Mouse (Mus musculus): ENCODE measurements around the gene Tenm4. TPM values are rescaled to one million over a fixed set of nuclear protein-coding genes. Genes with fewer than 3 reads are reported as not detected.

Tenm4 gene
- polyA plus RNA-seq, 1 experiment from 2014 or later, result 48.9 TPM

DNA sequence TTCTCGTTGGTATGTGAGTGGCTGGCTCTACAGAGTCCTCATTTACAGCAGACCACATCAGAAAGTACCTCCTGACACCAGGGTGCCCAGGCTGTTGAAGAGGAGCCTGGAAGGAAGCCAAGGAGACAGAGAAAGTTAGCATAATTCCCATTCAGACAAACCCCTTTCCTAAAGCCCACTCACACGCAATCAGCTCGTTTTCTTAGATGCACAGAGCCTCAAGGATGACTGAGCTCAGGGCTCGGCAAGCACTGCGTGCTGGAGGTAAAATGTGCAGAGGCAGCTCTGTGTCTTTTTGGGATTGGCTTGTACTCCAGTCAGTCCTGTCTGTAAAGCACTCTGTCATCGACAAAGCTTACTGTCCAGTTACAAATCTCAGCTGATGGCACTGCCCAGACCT, 480.0 kb downstream of the Tenm4 start:
- Histone ChIP-seq H3K4me3 (ENCODE audit: low read depth, low read length) (no peak overlapping the region), H3K27ac (ENCODE audit: low read depth, low read length) (peak overlapping the region; percentile 72; the same call in 1 of the 2 replicates), H3K9ac (ENCODE audit: low read length) (no peak overlapping the region), H3K4me2 (ENCODE audit: low read length) (no peak overlapping the region), H3K27me3 (replicated peaks; ENCODE audit: control insufficient read depth, insufficient read depth, low read length) (0 out of 2 replicates have a peak, but pooled peaks cover 3% of the 10 kb centered on the region), H3K36me3 (ENCODE audit: control insufficient read depth, insufficient read depth, low read length) (no peaks in the 10 kb centered on the region), H3K9me3 (replicated peaks; ENCODE audit: control insufficient read depth, low read length) (no peaks in the 10 kb centered on the region), H3K4me1 (ENCODE audit: control insufficient read depth, insufficient read depth, low read length) (peaks cover 30% of the 10 kb centered on the region)
- DNase-seq (ENCODE audit: low spot score) (peak; percentile 71), ATAC-seq (peak; percentile 19; the same call in 1 of the 2 replicates)
- WGBS, result 10% methylated on average over 6 of the region's 6 CpGs

DNA sequence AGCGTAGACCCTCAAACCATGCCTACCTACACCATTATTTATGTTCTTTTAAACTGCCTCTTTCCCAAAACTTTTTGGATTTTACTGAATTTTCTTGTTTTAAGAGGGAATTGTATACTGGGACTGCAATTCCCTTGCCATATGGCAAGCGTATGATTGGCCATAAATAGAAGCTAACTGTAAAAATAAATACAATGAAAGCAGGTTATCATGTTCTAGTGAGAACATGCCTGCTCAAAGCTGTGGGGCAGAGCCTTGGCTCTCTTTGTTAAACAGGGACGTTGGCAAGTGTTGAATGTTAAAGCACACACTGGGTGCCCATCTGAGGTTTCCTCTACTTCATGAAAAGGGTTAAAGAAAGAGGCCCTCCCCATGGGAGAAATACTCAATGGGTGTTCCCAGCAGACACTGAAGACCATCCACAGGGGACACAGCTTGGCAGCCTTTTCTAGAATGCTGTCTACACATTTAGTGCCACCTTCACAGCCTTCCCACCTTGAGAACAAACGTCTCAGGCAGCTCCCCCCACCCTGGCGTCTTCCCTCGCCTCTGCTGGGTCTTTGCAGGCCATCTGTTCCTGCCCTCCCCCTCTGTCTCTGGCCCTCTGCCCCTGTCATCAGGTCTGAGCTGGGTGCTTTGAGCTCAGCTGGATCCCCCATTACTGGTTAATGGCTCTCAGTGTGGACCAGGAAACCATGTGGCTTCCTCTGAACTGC, 480.7 kb downstream of the Tenm4 start:
- H3K27me3 ChIP-seq (replicated peaks; ENCODE audit: control insufficient read depth, insufficient read depth, low read length), result 0 out of 2 replicates have a peak, but pooled peaks cover 3% of the 10 kb centered on the region
- ATAC-seq (peak; percentile 78), DNase-seq (ENCODE audit: low spot score) (peak; percentile 78)
- H3K4me3 ChIP-seq (ENCODE audit: low read depth, low read length), result no peak overlapping the region
- H3K4me2 ChIP-seq (ENCODE audit: low read length), result no peak overlapping the region
- no peaks in the 10 kb centered on the region for H3K36me3 ChIP-seq (ENCODE audit: control insufficient read depth, insufficient read depth, low read length)
- peaks cover 36% of the 10 kb centered on the region for H3K4me1 ChIP-seq (ENCODE audit: control insufficient read depth, insufficient read depth, low read length)
- WGBS, result 33% methylated on average over 6 of the region's 6 CpGs
- H3K9me3 ChIP-seq (replicated peaks; ENCODE audit: control insufficient read depth, low read length), result no peaks in the 10 kb centered on the region
- no peak overlapping the region for H3K9ac ChIP-seq (ENCODE audit: low read length)
- peak overlapping the region; percentile 72; the same call in 1 of the 2 replicates for H3K27ac ChIP-seq (ENCODE audit: low read depth, low read length)

DNA sequence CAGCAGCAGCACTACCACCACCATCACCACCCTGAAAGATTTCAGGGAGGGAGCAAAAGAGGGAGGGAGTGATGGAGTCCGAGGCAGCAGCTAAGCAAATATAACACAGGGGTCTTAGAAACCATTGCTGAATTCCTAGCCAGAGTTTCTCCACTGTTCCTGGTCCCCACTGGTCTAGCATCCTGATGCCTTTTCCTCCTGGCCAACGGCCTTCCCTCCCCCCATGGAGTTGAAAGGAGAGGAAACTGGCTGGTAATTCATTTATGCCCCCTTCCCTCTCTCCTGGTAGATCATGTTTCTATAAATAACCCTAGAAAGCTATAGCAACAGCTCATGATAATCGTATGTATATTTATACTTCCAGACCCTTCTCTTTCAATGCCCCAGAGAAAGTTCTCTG, 481.8 kb downstream of the Tenm4 start:
- ATAC-seq, result no peak
- Histone ChIP-seq H3K4me3 (ENCODE audit: low read depth, low read length) (no peak overlapping the region), H3K4me1 (ENCODE audit: control insufficient read depth, insufficient read depth, low read length) (peaks cover 43% of the 10 kb centered on the region), H3K9me3 (replicated peaks; ENCODE audit: control insufficient read depth, low read length) (no peaks in the 10 kb centered on the region), H3K9ac (ENCODE audit: low read length) (0 out of 2 replicates have a peak overlapping the region, but pooled peaks have one; percentile 2), H3K27ac (ENCODE audit: low read depth, low read length) (peak overlapping the region; percentile 72), H3K4me2 (ENCODE audit: low read length) (no peak overlapping the region), H3K27me3 (replicated peaks; ENCODE audit: control insufficient read depth, insufficient read depth, low read length) (no peaks in the 10 kb centered on the region), H3K36me3 (ENCODE audit: control insufficient read depth, insufficient read depth, low read length) (no peaks in the 10 kb centered on the region)
- 47% methylated on average over 3 of the region's 3 CpGs for WGBS
- no peak for DNase-seq (ENCODE audit: low spot score)

DNA sequence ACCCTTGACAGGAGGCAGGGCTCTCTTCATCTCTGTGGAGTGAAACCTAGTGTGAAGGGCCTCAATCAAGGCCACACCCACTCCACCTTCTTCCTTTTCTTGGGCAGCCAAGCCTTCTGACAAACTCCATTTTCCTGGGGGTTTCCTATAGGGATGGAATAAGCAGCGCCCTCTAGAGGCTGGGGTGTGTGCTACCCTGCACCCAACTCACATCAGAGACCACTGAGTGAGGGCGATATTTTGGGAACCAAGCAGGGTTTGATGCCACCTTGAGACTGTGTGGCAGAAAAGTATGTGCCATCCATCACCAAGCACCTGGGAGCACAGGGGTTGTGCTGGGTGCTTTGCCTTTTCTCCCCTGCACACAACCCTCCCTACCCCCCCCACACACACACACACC, 483.2 kb downstream of the Tenm4 start:
- H3K4me1 ChIP-seq (ENCODE audit: control insufficient read depth, insufficient read depth, low read length), result peaks cover 43% of the 10 kb centered on the region
- no peak overlapping the region for H3K27ac ChIP-seq (ENCODE audit: low read depth, low read length)
- H3K9ac ChIP-seq (ENCODE audit: low read length), result no peak overlapping the region
- H3K36me3 ChIP-seq (ENCODE audit: control insufficient read depth, insufficient read depth, low read length), result no peaks in the 10 kb centered on the region
- no peak overlapping the region for H3K4me2 ChIP-seq (ENCODE audit: low read length)
- 48% methylated on average over 2 of the region's 2 CpGs for WGBS
- no peak for DNase-seq (ENCODE audit: low spot score)
- no peak overlapping the region for H3K4me3 ChIP-seq (ENCODE audit: low read depth, low read length)
- ATAC-seq, result no peak
- no peaks in the 10 kb centered on the region for H3K9me3 ChIP-seq (replicated peaks; ENCODE audit: control insufficient read depth, low read length)
- H3K27me3 ChIP-seq (replicated peaks; ENCODE audit: control insufficient read depth, insufficient read depth, low read length), result no peaks in the 10 kb centered on the region

DNA sequence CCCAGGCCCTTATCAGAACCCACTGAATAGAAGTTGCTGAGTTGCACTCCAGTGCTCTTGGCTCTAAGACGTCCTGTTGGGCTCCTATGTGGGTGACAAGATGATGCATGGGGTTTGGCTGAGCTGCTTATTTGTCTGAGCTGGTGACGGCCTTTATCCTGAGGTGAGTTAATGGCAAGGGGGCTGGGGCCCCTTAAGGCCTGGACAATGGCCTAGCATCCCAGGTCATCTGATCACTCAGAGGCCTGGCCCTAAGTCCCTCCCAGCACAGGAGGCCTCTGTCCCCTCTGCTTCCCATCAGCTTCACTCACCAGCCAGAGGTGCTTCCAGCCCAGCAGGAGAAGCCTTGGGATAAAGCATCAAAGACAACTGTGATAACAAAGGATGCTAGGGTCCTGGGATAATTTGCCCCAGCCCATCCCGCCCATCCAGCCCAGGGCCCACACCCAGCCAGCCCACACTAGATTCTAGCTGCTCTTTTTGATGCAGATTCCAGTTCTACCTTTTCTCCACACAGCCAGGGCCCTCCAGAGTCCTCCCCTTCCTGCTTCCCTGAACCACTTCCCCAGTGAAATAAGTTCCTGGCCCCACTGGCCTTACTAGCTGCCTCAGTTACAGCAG, 484.2 kb downstream of the Tenm4 start:
- H3K9ac ChIP-seq (ENCODE audit: low read length), result no peak overlapping the region
- H3K36me3 ChIP-seq (ENCODE audit: control insufficient read depth, insufficient read depth, low read length), result no peaks in the 10 kb centered on the region
- DNase-seq (ENCODE audit: low spot score) (no peak), ATAC-seq (no peak)
- H3K9me3 ChIP-seq (replicated peaks; ENCODE audit: control insufficient read depth, low read length), result no peaks in the 10 kb centered on the region
- 45% methylated on average over 3 of the region's 3 CpGs for whole genome bisulfite sequencing
- H3K4me1 ChIP-seq (ENCODE audit: control insufficient read depth, insufficient read depth, low read length), result peaks cover 45% of the 10 kb centered on the region
- no peak overlapping the region for H3K27ac ChIP-seq (ENCODE audit: low read depth, low read length)
- no peak overlapping the region for H3K4me2 ChIP-seq (ENCODE audit: low read length)
- H3K27me3 ChIP-seq (replicated peaks; ENCODE audit: control insufficient read depth, insufficient read depth, low read length), result no peaks in the 10 kb centered on the region
- H3K4me3 ChIP-seq (ENCODE audit: low read depth, low read length), result no peak overlapping the region

DNA sequence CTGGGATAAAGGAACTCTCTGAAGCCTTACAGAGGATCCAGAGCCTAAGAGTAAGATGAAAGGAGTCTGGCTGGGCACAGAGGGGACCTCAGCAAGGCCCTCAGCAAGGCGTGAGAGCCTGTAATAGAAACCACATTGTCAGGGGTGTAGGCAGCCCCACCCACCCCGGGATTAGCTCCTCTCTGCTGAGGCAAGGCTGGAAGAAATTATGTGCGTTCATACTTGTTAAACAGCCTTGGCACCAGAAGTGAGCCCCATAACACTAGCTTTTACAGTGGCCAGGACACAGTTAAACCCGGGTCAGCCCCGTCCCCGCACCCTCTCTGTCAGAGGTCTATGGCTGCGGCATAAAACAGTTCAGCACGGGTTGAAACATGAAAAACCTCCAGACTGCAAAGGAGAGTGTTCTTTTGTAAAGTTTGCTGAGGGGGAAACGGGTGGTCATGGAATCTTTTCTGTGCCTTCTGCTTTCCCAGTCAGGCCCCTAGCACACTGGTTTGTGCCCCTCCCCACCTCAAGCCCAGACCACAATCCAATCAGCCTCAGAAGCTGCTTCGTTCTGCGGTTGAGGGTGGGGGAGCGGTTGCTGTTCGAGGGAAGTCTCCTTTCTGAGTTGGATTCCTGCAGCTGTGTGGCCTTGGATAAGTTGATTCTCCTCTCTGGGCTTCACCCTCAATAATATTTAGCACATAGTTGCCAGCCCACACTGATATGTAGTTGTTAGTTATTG, 486.2 kb downstream of the Tenm4 start:
- ATAC-seq (no peak), DNase-seq (ENCODE audit: low spot score) (no peak)
- Histone ChIP-seq H3K4me2 (ENCODE audit: low read length) (no peak overlapping the region), H3K9ac (ENCODE audit: low read length) (no peak overlapping the region), H3K27ac (ENCODE audit: low read depth, low read length) (no peak overlapping the region), H3K36me3 (ENCODE audit: control insufficient read depth, insufficient read depth, low read length) (no peaks in the 10 kb centered on the region), H3K27me3 (replicated peaks; ENCODE audit: control insufficient read depth, insufficient read depth, low read length) (no peaks in the 10 kb centered on the region), H3K9me3 (replicated peaks; ENCODE audit: control insufficient read depth, low read length) (no peaks in the 10 kb centered on the region), H3K4me3 (ENCODE audit: low read depth, low read length) (no peak overlapping the region), H3K4me1 (ENCODE audit: control insufficient read depth, insufficient read depth, low read length) (peaks cover 32% of the 10 kb centered on the region)
- WGBS, result 10% methylated on average over 13 of the region's 13 CpGs

DNA sequence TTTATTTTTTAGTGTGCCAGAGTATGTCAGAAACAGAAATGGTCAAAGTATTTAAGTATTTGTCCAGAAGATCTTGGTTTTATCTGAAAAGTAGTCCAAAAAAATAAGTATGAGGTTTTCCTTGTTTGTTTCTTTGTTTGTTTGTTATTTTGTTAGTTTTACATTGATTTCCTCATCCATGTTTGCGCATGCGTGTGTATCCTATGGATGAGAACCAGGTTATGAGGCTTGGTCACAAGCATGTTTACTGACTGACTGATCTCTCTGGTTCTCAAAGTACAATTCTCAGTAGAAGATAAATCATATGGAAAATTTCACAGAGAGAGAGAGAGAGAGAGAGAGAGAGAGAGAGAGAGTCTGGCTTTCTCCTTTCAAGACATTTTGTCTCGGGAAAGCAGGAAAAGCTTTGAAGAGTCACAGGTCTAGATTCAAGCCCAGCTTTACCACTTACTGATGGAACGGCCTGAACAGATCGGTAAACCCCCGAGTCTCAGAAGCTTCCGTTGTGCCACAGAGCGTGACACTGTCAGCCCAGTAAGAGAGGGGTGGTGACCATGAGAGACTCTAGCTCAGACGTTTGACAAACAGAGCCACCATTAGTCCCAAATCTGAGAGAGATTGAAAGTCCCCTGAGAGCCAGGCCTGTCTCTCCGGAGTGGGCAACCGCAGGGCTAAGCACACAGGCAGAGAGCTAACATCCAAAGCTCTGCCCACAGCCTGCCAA, 487.0 kb downstream of the Tenm4 start:
- no peak overlapping the region for H3K4me3 ChIP-seq (ENCODE audit: low read depth, low read length)
- ATAC-seq (no peak), DNase-seq (ENCODE audit: low spot score) (no peak)
- no peak overlapping the region for H3K27ac ChIP-seq (ENCODE audit: low read depth, low read length)
- peaks cover 31% of the 10 kb centered on the region for H3K4me1 ChIP-seq (ENCODE audit: control insufficient read depth, insufficient read depth, low read length)
- no peaks in the 10 kb centered on the region for H3K36me3 ChIP-seq (ENCODE audit: control insufficient read depth, insufficient read depth, low read length)
- H3K4me2 ChIP-seq (ENCODE audit: low read length), result no peak overlapping the region
- 76% methylated on average over 11 of the region's 11 CpGs for WGBS
- no peak overlapping the region for H3K9ac ChIP-seq (ENCODE audit: low read length)
- H3K9me3 ChIP-seq (replicated peaks; ENCODE audit: control insufficient read depth, low read length), result no peaks in the 10 kb centered on the region
- no peaks in the 10 kb centered on the region for H3K27me3 ChIP-seq (replicated peaks; ENCODE audit: control insufficient read depth, insufficient read depth, low read length)

DNA sequence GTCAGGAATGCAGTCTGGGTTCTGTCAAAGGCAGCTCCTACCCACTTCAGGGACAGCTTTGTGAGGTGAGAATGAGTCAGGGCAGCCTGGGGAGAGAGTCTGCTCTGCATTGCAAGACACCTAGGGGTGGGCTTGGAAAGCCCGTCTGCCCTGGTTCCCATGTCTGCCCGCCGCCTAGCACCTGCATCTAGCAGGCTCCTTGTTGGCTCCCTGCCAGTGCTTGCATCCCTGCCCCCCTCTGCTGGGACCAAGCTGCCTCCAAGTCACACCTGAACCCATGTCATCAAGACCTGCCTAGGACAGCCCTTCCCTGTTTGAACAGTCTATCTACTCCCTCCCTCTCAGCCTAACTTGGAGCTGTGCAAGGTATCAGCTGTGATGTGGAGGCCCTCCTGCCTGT, 489.9 kb downstream of the Tenm4 start:
- Histone ChIP-seq H3K36me3 (ENCODE audit: control insufficient read depth, insufficient read depth, low read length) (no peaks in the 10 kb centered on the region), H3K4me3 (ENCODE audit: low read depth, low read length) (no peak overlapping the region), H3K9me3 (replicated peaks; ENCODE audit: control insufficient read depth, low read length) (no peaks in the 10 kb centered on the region), H3K4me2 (ENCODE audit: low read length) (no peak overlapping the region), H3K27ac (ENCODE audit: low read depth, low read length) (no peak overlapping the region; the same call in 1 of the 2 replicates), H3K27me3 (replicated peaks; ENCODE audit: control insufficient read depth, insufficient read depth, low read length) (no peaks in the 10 kb centered on the region), H3K9ac (ENCODE audit: low read length) (no peak overlapping the region), H3K4me1 (ENCODE audit: control insufficient read depth, insufficient read depth, low read length) (peaks cover 31% of the 10 kb centered on the region)
- WGBS, result 45% methylated on average over 3 of the region's 3 CpGs
- ATAC-seq (peak; percentile 45), DNase-seq (ENCODE audit: low spot score) (no peak)
